Mouse (Mus musculus) kidney, postnatal 25 days (tissue): ENCODE results near the gene Magi1.
A peak's percentile ranks its signal among the peaks of the same experiment; 100 is the strongest.

Experiments
- DNase-seq, 2 experiments: peaks; one replicate each; pipeline ENCODE4 v3.0.0; 2021; ENCODE audit warnings: mixed read lengths in 2 of 2

Magi1 gene

GRCm38 (mm10) chr6:94256982-94257830 lies 26.5 kb downstream of the Magi1 start:
- no peak for DNase-seq

GRCm38 (mm10) chr6:94253943-94254342 lies 29.8 kb downstream of the Magi1 start:
- DNase-seq: no peak

DNA sequence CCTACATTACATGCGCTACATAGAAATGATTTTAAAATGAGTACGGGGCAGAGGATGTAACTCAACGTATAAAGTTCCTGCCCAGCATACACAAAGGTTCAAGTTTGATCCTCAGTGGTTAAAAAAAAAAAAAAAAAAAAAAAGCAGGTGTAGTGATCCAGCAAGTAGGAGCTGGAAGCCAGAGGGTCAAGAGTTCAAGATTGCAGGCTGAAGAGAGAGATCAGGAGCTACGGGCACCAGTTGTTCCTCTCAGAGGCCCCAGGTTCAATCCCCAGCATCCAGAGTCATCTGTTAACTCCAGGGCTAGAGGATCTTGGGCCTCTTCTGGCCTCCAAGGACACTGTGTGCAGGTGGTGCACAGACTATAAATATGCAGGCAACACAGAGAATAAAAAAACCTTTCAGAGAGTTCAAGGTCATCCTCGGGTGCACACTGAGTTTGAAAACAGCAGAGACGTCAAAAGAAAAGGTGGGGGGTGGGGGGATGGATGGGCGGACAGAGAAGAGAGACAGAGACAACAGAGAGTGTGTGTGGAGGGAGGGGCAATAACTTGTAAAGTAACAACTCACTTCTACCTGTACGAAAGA lies 32.3 kb downstream of the Magi1 start:
- DNase-seq: no peak

- DNase-seq: no peak
These were observed 34.4 kb downstream of the Magi1 start for GRCm38 (mm10) chr6:94249286-94249790.

DNA sequence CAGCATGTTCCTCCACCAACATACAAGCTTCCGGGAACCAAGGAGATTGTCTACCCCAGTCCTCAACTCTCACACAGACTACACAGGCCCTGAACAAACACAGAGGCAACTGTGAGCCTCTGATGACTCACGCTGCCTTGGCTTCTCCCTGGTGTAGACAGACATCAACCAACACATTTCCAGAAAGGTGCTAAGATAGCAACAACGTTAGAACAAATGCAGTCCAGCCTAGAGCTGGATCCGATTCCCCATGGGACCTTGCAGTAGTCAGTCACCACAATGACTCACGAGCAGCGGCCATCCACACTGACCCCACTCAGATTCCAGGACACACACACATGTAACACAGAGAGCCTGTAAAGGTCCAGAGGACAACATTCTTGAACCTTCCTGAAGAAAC lies 42.5 kb downstream of the Magi1 start:
- DNase-seq: no peak

DNA sequence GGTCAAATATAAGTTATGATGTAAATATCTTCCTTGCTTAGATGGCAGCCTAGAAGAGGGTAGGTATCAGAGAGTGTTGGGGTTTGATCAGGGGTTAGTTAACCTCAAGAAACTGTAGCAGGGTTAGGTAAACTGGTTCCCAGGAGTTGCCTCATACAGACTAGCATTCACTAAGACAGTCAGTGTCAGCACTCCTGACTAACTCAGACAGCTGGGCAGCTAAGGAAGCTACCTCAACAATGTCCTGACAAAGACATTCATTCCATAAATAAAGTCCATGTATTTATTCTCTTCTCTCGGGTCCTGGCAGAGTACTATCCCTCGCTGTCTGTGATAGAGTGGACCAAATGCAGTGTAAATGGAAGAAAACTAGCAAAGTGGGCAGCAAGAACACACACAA lies 45.1 kb downstream of the Magi1 start:
- no peak for DNase-seq

- peak in 1 of 2 experiments; percentile 33 for DNase-seq
These were observed 46.8 kb downstream of the Magi1 start for GRCm38 (mm10) chr6:94236899-94237298.

DNA sequence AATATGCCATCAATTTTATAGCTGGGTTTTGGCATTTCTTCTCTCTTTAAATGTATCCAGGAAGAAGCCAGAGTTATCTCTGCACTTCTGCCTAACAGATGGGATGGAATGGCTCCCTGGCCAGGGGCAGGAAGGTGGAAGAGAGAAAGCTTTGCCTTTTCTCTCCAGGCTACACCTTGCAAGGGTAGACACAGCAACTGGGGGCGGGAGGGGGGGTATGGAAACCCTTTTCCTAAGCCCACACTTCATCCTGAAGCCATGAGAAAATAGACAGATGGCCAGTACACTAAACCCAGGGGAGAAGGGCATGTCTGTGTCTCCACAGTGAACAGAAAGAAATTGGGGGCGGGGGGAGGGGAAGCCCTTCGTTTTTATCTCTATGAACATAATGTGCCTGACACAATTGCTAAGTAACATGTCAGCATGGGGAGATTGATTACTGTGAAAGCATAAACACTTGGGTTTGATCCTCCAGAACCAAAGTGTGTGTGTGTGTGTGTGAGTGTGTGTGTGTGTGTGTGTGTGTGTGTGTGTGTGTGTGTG lies 51.4 kb downstream of the Magi1 start:
- DNase-seq: no peak

- no peak for DNase-seq
These were observed 51.9 kb downstream of the Magi1 start for GRCm38 (mm10) chr6:94231831-94232230.

DNA sequence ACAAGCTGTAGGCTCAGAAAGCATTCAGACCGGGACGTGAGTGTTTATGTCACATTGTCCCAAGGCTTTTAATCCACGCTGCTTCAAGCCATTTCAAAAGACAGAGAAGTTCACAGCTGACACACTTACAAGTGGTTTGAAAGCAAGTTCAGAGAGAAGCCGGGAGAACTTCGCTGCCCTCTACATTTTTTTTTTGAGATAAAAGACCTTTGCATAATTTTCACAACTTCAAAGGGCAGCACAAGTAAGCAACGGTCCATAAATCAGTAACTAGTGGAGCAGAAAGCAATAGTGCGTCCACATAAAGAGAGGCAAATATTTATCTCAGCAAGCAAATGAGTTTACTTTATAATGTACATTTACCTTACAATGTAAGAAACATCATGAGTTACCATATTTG lies 52.4 kb downstream of the Magi1 start:
- no peak for DNase-seq

GRCm38 (mm10) chr6:94230918-94231317 lies 52.8 kb downstream of the Magi1 start:
- DNase-seq: no peak

DNA sequence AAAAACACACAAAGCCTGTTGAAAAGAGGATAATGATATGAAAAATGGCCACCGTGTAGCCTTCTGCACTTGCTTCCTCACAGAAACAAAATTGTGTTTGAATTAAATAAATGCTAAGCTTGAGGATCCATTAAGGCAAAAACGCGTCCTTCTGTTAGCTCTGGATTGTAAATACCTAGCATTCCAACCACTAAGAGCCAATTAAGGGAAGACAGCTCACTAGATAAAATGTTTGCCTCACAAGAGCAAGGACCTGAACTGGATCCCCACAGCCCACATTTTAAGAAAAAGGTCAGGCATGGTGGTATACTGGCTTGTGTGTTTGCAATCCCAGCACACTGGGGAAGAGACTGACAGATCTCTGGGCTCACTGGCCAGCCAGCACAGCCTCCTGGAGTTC lies 53.6 kb downstream of the Magi1 start:
- DNase-seq: no peak

GRCm38 (mm10) chr6:94226262-94226661 lies 57.5 kb downstream of the Magi1 start:
- DNase-seq: no peak

- DNase-seq: no peak
These were observed 57.9 kb downstream of the Magi1 start for GRCm38 (mm10) chr6:94225832-94226231.

GRCm38 (mm10) chr6:94225091-94225490 lies 58.6 kb downstream of the Magi1 start:
- no peak for DNase-seq

GRCm38 (mm10) chr6:94222253-94222652 lies 61.5 kb downstream of the Magi1 start:
- no peak for DNase-seq

- DNase-seq: no peak
These were observed 62.0 kb downstream of the Magi1 start for GRCm38 (mm10) chr6:94221750-94222149.

DNA sequence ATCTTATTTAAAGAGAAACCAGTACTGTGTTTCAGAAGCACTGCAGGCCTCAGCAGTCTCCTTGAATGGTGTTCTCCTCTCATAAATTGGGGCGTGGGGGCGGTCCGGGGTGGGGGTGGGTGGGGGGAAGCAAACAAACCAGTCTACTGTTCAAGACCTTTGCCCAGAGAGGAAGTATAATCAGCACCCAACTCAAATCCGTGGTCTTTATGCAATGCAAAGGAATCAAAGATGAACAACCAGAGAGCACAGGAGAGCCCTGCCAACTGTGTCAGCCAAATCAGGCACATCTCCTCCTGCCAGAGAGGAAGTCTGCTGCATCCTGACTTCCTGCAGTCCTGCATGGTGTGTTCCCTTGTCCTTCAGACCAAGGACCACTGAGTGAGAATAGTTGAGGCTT lies 65.6 kb downstream of the Magi1 start:
- DNase-seq: peak; percentile 16 to 49

- no peak for DNase-seq
These were observed 67.9 kb downstream of the Magi1 start for GRCm38 (mm10) chr6:94215834-94216233.

- no peak for DNase-seq
These were observed 68.7 kb downstream of the Magi1 start for GRCm38 (mm10) chr6:94214895-94215538.

- peak; percentile 21 to 32 for DNase-seq
These were observed 77.8 kb downstream of the Magi1 start for GRCm38 (mm10) chr6:94205926-94206325.

DNA sequence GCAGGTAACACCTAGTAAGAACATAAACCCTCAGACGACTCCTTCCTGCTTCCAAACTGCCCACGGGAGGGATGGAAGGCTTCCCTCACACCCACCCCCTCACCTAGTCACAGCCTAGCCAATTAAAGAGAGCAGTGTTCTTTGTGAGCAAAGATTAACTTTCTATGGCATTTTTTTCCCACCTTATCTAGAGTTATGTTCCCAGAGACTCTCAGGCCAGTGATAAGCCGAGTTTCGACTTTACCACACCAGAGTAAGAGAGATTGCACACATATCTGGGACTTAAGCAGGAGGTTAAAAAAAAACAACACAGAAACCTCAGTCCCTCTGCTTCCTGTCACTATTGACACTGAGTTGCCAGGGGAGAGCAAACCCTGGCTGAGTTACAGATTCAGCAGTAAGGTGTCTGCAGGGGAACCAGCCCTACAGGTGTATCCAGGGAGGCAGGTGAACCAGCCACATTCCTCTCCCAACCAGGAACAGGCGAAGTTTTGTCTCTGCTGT lies 80.0 kb downstream of the Magi1 start:
- no peak for DNase-seq

DNA sequence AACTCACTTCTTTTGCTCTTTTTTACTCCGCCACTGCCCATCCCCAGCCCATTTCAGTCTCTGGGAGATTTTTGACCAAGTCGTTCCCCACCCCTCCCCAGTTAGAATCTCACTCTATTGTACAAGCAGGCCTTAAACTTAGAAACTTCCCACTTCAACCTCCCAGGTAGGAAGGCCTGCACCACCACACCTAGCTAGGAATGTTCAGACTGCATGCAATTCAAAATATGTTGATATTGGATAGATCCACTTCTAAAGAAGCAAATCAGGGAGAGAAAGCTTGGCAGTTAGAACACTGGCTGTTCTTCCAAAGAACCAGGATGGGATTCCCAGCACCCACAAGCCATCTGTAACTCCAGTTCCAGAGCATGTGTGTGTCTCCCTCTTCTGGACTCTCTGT lies 81.8 kb downstream of the Magi1 start:
- DNase-seq: no peak
